Mouse (Mus musculus) forebrain, embryonic 13.5 days (tissue): ENCODE data around the gene Zfp61. TPM values are rescaled to one million over a fixed set of nuclear protein-coding genes. Genes with fewer than 3 reads are reported as not detected.
A peak's percentile ranks its signal among the peaks of the same experiment; 100 is the strongest.

Experiments
- ATAC-seq: fragments of 200-750 bp; cut with Nextera tagmentation; 2 replicates; pipeline ENCODE4 v1.8.0; 2017
- H3K27ac ChIP-seq: fragments of 300-500 bp; sonication (generic); 2 replicates; pipeline ENCODE4 v1.5.1; 2015; ENCODE audit warnings: inconsistent platforms, mild to moderate bottlenecking, moderate library complexity
- H3K27me3 ChIP-seq: fragments of 300-500 bp; sonication (generic); 2 replicates; pipeline ENCODE4 v1.6.1; 2015; ENCODE audit warnings: mild to moderate bottlenecking, inconsistent platforms
- H3K36me3 ChIP-seq: fragments of 300-500 bp; sonication (generic); 2 replicates; pipeline ENCODE4 v1.6.1; 2015; ENCODE audit warnings: mild to moderate bottlenecking, inconsistent platforms; ENCODE audit not compliant: poor library complexity, severe bottlenecking
- H3K4me1 ChIP-seq: fragments of 300-500 bp; sonication (generic); 2 replicates; pipeline ENCODE4 v1.6.1; 2015; ENCODE audit warnings: inconsistent platforms
- H3K4me2 ChIP-seq: fragments of 300-500 bp; sonication (generic); 2 replicates; pipeline ENCODE4 v1.6.1; 2015; ENCODE audit warnings: inconsistent platforms, mild to moderate bottlenecking, moderate library complexity
- H3K4me3 ChIP-seq: fragments of 300-500 bp; sonication (generic); 2 replicates; pipeline ENCODE4 v1.5.1; 2015; ENCODE audit warnings: mild to moderate bottlenecking, inconsistent platforms
- H3K9ac ChIP-seq: fragments of 300-500 bp; sonication (generic); 2 replicates; pipeline ENCODE4 v1.6.1; 2015; ENCODE audit warnings: mild to moderate bottlenecking, inconsistent platforms
- H3K9me3 ChIP-seq: fragments of 300-500 bp; sonication (generic); replicated peaks from 2 replicates; pipeline ENCODE4 v1.6.1; 2016; ENCODE audit warnings: inconsistent platforms
- WGBS: fragments of 180-500 bp; shearing (Covaris S2); methylation state at CpG from one replicate; pipeline ENCODE4 v1.1.7; 2015; 5-methylcytosine and 5-hydroxymethylcytosine counted together
- polyA plus RNA-seq: library from polyadenylated mRNA; unstranded; fragments of >200 nt; fragmentation: Nextera tagmentation; extraction: Ambion mirVana; gene quantifications from 2 replicates; pipeline ENCODE4 v1.2.1, GENCODE M21; 2015

Gene Zfp61
- polyA plus RNA-seq, 1 experiment from 2014 or later, result 44.0 TPM

DNA sequence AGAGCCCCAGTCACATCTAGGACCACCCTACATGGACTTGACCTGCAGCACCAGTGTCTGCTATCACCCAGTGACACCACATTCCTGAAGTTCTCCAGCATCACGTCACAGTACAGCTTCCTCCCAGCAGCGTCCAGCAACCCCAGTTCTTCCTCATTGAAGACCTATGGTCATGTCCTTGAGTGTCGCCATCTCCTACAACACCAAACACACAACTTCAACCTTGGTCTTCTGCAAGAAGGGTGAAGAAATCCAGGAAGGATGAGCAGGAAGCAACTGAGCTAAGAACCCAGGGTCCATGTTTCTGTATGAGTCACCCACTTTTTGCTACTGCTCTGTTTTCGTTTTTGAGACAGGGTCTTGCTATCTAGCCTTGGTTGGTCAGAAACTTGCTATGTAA, 21.6 kb upstream of the Zfp61 start:
- H3K4me1 ChIP-seq, result peaks cover 15% of the 10 kb centered on the region
- no peak overlapping the region for H3K4me3 ChIP-seq
- H3K9ac ChIP-seq, result no peak overlapping the region
- peaks cover 10% of the 10 kb centered on the region for H3K27me3 ChIP-seq
- no peak overlapping the region for H3K4me2 ChIP-seq
- no peak for ATAC-seq
- WGBS, result 80% methylated on average over 4 of the region's 4 CpGs
- no peak overlapping the region for H3K27ac ChIP-seq
- peaks cover 11% of the 10 kb centered on the region for H3K9me3 ChIP-seq
- no peaks in the 10 kb centered on the region for H3K36me3 ChIP-seq

DNA sequence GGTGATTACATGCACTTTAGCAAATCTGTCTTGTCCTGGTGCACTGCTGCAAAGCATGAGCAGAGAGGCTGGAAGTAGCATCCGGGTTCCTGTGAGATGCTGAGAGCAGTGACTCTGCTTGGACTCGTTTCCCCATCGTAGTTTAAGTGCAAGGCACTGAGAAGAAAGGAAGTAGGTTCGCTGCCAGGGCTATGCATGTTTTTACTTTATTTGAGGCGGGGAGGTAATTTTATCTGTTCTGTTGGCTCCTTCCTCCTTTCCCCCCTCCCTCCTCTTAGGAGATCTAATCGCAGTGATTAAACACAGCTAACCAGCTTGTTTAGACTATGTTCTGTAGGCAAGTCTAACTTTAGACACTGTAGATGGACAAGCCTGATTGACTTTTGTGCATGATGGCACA, 17.9 kb upstream of the Zfp61 start:
- 81% methylated on average over 6 of the region's 6 CpGs for WGBS
- H3K4me2 ChIP-seq, result no peak overlapping the region
- H3K9me3 ChIP-seq, result peaks cover 3% of the 10 kb centered on the region
- H3K27me3 ChIP-seq, result peaks cover 10% of the 10 kb centered on the region
- no peak overlapping the region for H3K27ac ChIP-seq
- H3K4me3 ChIP-seq, result no peak overlapping the region
- H3K4me1 ChIP-seq, result peaks cover 12% of the 10 kb centered on the region
- no peak overlapping the region for H3K9ac ChIP-seq
- H3K36me3 ChIP-seq, result no peaks in the 10 kb centered on the region
- ATAC-seq, result no peak

DNA sequence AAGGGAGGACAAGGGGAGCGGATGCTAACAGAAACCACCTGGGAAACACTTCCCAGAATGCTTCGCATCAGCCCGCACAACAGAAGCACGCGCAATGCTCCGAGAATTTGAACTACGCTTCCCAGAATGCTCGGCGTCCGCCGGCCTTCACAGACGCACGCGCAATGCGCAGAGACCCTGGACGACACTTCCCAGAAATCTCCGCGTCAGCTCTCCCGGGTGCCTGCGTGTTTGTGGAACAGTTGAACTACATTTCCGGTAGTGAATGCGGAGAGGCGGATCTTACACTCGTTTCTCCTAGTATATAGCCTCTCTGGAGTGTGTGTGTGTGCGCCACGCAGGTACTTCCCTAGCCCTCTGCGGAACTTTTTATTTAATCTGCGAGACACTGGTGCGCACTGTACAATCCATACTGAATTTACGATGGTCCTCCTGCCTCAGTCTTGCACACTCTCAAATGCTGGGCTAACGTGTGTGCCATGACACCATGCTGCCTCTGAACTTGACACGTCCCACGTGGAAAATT, 15.6 kb upstream of the Zfp61 start, which contains the start of gene Zfp94:
TSS of gene Zfp94 (minus strand) at position 100 of the 526 bp plus-strand sequence.
- peak; percentile 97 for ATAC-seq
- Histone ChIP-seq H3K27ac (peak within 1 kb of the TSS; percentile 72), H3K9me3 (no peaks in the 10 kb centered on the region), H3K36me3 (peaks cover 7% of the 10 kb centered on the region), H3K4me3 (peak within 1 kb of the TSS; percentile 64), H3K27me3 (peaks cover 10% of the 10 kb centered on the region), H3K4me2 (peak within 1 kb of the TSS; percentile 86), H3K9ac (peak within 1 kb of the TSS; percentile 84), H3K4me1 (peaks cover 12% of the 10 kb centered on the region)
- under 1% methylated on average over 33 of the region's 33 CpGs for WGBS

DNA sequence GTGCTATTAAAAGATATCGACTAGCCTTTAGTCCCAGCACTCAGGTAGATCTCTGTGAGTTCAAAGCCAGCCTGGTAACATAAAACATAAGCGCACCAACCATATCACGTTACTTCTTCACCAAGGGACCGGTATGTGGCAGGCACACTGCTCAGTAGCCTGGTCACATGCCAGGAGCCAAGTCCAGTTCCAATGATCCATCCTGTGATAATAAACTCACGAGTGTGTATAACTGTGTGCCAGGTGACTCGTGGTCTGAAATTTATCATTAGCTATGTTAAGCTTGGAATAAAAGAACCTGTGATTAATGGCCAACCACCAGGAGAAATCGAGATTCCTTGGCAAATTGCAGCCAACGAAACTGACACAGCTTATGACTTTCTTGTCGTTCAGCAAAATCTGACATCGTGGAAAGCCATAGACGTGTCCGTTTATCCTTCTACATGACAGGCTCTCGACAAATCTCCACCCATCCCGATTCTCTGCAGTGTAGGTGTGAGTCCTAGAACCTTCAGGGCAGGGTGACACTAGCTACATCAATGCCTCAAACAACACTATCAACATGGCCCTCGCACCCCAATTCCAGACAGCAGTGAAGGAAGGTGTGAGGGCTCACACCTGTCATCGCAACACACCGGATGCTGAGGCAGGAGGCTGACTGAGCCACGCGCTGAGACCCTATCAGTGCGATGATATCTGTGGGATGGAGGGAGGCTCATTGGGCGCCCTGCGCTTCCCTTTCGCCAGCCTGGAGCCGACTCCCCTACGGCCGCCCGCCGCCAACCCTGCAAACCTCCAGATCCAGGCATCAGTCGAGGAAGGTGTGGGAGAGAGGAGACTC, 14.9 kb upstream of the Zfp61 start:
- peak overlapping the region; percentile 86 for H3K4me2 ChIP-seq
- H3K27me3 ChIP-seq, result peaks cover 10% of the 10 kb centered on the region
- 34% methylated on average over 29 of the region's 29 CpGs for WGBS
- H3K4me3 ChIP-seq, result peak overlapping the region; percentile 64
- H3K9me3 ChIP-seq, result no peaks in the 10 kb centered on the region
- peaks cover 14% of the 10 kb centered on the region for H3K36me3 ChIP-seq
- peaks cover 12% of the 10 kb centered on the region for H3K4me1 ChIP-seq
- H3K27ac ChIP-seq, result peak overlapping the region; percentile 72
- no peak; the same call in 1 of the 2 replicates for ATAC-seq
- H3K9ac ChIP-seq, result peak overlapping the region; percentile 84

DNA sequence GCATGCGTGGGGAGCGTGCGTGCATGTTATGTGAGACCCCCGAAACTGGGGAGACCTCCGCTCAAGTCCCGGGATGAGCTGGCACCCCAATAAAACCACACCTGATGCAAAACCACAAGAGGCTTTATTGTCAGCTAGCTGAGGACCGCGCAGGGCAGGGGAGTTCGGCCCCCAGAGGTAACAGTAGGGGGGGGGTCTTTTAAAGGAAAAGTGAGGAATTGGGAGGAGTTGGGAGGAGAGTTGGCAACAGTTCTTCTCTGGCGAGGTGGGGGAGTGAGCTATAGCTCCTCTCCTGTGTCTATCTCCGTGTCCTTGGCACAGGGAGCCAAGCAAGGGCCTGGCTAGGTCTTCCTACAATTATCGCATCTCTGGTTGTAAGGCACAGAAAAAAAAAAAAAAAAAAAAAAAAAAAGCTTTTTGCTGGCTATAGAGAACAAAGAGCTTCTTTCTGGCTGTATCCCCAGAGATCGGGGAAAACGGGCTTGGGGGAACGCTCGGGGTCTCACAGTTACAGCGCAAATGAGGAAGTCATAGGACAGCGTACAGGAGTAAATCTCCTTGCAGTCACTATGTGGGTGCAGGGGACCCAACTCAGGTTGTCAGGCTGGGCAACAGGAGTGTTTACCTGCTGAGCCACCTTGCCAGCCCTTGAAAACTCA, 1.1 kb downstream of the Zfp61 start:
- no peaks in the 10 kb centered on the region for H3K9me3 ChIP-seq
- peak overlapping the region; percentile 86 for H3K9ac ChIP-seq
- H3K36me3 ChIP-seq, result peaks cover 56% of the 10 kb centered on the region
- H3K27me3 ChIP-seq, result no peaks in the 10 kb centered on the region
- peak overlapping the region; percentile 88 for H3K4me2 ChIP-seq
- H3K4me1 ChIP-seq, result peaks cover 22% of the 10 kb centered on the region
- peak; percentile 57 for ATAC-seq
- H3K27ac ChIP-seq, result peak overlapping the region; percentile 93
- WGBS, result under 1% methylated on average over 18 of the region's 18 CpGs
- peak overlapping the region; percentile 69 for H3K4me3 ChIP-seq

DNA sequence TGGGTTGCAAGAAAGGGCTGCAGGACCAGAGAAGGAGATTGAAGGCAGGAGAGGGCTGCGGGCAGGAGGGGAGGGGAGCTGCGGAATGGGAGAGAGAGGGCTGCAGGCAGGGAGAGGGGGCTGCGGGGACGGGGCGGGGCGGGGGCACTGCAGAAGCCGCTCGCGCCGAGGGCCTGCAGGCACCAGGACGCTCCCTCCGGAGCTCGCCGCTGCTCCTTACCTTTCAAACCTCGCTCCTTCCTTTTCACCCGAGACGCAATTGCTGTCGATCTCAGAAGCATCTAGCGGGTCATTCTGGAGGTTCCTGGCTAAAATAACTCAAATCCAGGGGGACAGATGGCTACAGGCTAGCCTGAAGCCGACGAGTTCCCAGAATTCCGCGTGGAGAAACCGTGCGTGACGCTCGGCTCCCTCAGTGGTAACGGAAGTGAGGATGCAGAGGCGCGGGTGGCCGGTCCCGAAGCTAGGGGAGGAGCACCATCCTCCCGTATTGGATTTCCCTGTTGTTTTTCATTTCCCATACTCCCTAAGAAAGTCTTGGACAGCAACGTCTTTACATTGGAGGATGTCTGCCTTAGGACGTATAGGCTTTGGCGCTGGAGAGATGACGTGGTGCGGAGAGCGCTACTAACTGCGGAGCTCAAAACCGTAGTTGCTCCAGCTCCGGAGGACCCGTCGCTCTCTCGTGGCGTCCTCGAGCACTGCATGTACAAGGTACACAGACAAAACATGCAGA, 1.9 kb downstream of the Zfp61 start:
- WGBS, result under 1% methylated on average over 40 of the region's 47 CpGs
- peak; percentile 94 for ATAC-seq
- H3K4me2 ChIP-seq, result peak overlapping the region; percentile 88

DNA sequence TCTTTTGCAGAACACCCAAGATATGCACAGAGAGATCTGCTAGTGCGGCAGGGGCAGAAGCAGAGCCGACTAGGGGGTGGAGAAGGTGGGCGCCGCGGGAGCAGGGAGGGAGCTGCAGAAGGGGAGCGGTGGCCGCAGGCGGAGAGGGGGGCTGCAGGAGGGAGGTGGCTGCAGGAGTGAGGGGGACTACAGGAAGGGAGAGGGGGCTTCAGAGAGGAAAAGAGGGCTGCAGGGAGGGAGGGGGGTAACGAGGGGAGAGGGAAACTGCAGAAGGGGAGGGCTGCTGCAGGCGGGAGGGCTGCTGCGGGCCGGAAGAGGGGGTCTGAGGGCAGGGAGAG, 2.4 kb downstream of the Zfp61 start:
- H3K4me2 ChIP-seq, result peak overlapping the region; percentile 88
- H3K36me3 ChIP-seq, result peaks cover 59% of the 10 kb centered on the region
- peak overlapping the region; percentile 93 for H3K27ac ChIP-seq
- peak overlapping the region; percentile 69 for H3K4me3 ChIP-seq
- WGBS, result 3% methylated on average over 12 of the region's 12 CpGs
- peaks cover 22% of the 10 kb centered on the region for H3K4me1 ChIP-seq
- ATAC-seq, result peak; percentile 10; the same call in 1 of the 2 replicates
- H3K9me3 ChIP-seq, result no peaks in the 10 kb centered on the region
- peak overlapping the region; percentile 86 for H3K9ac ChIP-seq
- H3K27me3 ChIP-seq, result no peaks in the 10 kb centered on the region

More for the DNA sequence above, 1.9 kb downstream of the Zfp61 start:
- Histone ChIP-seq H3K4me3 (peak overlapping the region; percentile 69), H3K27me3 (no peaks in the 10 kb centered on the region), H3K4me1 (peaks cover 22% of the 10 kb centered on the region), H3K27ac (peak overlapping the region; percentile 93), H3K36me3 (peaks cover 58% of the 10 kb centered on the region), H3K9me3 (no peaks in the 10 kb centered on the region), H3K9ac (peak overlapping the region; percentile 86)

DNA sequence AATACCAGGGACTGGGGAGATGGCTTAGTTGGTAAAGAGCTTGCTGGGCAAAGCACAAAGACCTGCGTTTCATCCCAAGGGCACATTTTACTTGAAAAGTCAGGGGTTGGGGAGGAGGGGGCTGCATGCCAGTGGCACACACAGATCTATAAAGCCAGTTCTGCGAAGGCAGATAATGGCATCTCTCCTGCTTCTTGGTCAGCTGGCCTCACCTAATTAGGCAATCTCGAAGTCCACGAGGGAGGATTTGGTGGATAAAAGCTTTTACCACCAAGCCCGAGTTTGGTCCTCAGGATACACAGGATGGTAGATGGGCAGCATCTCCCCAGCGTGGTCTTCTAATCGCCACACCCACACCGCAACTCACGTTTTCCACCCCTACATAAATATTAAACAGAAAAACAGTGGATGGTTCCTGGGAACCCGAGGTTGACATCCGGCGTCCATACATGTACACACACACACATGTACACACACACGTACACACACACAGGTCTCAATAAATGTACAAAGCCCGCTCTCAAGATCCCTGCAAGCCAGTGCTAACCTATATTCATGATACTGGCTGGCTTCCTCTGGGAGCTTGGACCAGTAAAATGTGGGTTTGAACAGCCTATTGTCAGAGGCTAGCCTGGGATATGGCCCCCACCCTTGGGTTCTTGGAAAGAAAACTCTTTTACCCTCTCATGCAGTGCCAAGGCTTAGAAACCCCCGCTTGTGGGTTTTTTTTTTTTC, 3.5 kb downstream of the Zfp61 start:
- Histone ChIP-seq H3K27ac (no peak overlapping the region), H3K27me3 (no peaks in the 10 kb centered on the region), H3K4me3 (peak overlapping the region; percentile 69), H3K9ac (no peak overlapping the region), H3K36me3 (peaks cover 59% of the 10 kb centered on the region), H3K4me1 (peaks cover 22% of the 10 kb centered on the region), H3K9me3 (no peaks in the 10 kb centered on the region), H3K4me2 (peak overlapping the region; percentile 88)
- no peak for ATAC-seq
- 93% methylated on average over 15 of the region's 15 CpGs for WGBS

DNA sequence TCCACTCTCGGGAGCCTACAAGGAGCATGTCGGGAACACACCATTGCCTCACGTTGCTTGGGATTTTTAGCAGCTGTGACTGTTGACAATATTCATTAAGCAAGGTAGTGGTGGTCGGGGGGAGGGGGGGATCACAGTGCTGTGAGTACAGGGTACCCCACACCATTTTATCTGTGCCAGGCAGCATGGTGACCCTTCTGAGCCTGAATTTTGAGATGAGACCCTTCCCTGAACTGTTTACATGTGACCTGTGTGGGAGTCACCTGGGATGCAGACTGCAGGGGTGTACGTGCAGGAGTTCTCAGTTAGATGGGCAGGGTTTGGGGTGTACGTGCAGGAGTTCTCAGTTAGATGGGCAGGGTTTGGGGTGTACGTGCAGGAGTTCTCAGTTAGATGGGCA, 4.6 kb downstream of the Zfp61 start:
- Histone ChIP-seq H3K9me3 (no peaks in the 10 kb centered on the region), H3K36me3 (peaks cover 60% of the 10 kb centered on the region), H3K27ac (no peak overlapping the region), H3K4me1 (peaks cover 22% of the 10 kb centered on the region), H3K4me3 (no peak overlapping the region), H3K4me2 (no peak overlapping the region), H3K27me3 (no peaks in the 10 kb centered on the region), H3K9ac (no peak overlapping the region)
- WGBS, result 94% methylated on average over 7 of the region's 7 CpGs
- ATAC-seq, result no peak

DNA sequence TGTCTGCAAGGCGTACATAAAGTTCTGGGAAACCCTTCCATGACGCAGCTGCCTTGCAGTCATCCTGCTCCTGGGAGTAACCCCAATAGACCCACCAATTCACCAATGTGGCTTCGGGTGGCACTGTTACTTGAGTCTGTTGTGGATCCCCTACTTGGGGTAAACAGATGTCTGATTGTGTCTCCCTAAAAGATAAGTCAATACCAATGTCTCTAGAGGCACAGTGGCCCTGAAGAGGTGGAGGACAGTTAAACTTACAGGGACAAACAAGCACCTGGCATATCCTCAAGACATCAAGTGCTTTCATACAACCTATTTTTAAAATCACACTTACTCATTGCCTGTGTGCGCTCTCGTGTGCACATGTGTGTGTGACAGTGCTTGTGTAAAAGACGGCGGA, 5.7 kb downstream of the Zfp61 start:
- H3K4me2 ChIP-seq, result no peak overlapping the region
- no peak overlapping the region for H3K9ac ChIP-seq
- H3K4me3 ChIP-seq, result no peak overlapping the region
- WGBS, result 96% methylated on average over 7 of the region's 7 CpGs
- H3K4me1 ChIP-seq, result peaks cover 15% of the 10 kb centered on the region
- H3K36me3 ChIP-seq, result peaks cover 70% of the 10 kb centered on the region
- H3K27me3 ChIP-seq, result no peaks in the 10 kb centered on the region
- H3K9me3 ChIP-seq, result no peaks in the 10 kb centered on the region
- no peak for ATAC-seq
- H3K27ac ChIP-seq, result no peak overlapping the region

DNA sequence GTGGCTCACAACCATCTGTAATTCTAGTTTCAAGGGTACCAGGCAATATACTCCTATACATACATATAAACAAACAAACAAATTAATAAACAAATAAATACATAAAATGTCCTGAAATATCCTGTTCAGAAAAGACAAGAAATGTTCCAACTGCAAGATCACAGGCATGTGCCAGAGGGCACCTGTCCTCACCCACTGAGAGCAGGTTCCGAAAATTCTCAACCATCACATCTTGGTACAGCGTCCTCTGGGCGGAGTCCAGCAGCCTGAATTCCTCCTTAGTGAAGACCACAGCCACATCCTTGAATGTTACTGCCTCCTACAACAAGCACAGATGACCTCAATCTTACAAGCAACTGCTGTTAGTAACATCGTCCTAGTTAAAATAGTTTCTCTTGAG, 6.3 kb downstream of the Zfp61 start:
- no peak for ATAC-seq
- Histone ChIP-seq H3K27ac (no peak overlapping the region), H3K9ac (no peak overlapping the region), H3K4me3 (no peak overlapping the region), H3K9me3 (no peaks in the 10 kb centered on the region), H3K27me3 (no peaks in the 10 kb centered on the region), H3K4me1 (peaks cover 12% of the 10 kb centered on the region), H3K36me3 (peaks cover 76% of the 10 kb centered on the region), H3K4me2 (no peak overlapping the region)
- WGBS, result 96% methylated on average over 4 of the region's 4 CpGs
